Mouse (Mus musculus) small intestine, adult 2 months (tissue): Measurements from ENCODE around the gene Tfb2m.

Experiments used
- CTCF ChIP-seq: fragments of 200-500 bp; IDR thresholded peaks from 2 replicates; pipeline ENCODE4 v1.5.1; 2012; ENCODE audit warnings: low read depth, mild to moderate bottlenecking, control low read depth, inconsistent platforms, low read length, moderate library complexity, mixed read lengths; ENCODE audit not compliant: insufficient replicate concordance, insufficient read length; ENCODE audit errors: extremely low read depth
- POLR2A ChIP-seq: fragments of 200-500 bp; IDR thresholded peaks from 2 replicates; pipeline ENCODE4 v1.6.1; 2012; ENCODE audit warnings: low read depth, mild to moderate bottlenecking, control low read depth, inconsistent platforms, low read length, moderate library complexity

DNA sequence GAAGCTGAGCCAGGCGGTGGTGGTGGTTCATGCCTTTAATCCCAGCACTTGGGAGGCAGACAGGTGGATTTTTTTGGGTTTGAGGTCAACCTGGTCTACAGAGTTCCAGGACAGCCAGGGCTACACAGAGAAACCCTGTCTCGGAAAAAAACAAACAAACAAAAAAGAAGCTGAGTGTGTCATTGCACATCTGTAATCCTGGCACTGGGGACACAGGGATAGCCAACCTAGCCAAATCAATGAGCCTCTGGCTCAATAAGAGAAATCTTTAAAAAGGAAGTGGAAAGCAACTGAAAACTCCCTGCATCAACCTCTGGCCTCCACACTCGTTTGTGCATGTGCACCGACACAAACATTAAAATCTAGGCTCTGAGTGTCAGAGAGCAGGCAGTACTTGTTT, 25.6 kb upstream of the Tfb2m start:
- TF ChIP-seq CTCF (no peak), POLR2A (no peak)
